Mouse (Mus musculus) embryonic facial prominence, embryonic 15.5 days (tissue): ENCODE results near the gene Tmc3. TPM values are rescaled to one million over a fixed set of nuclear protein-coding genes. Genes with fewer than 3 reads are reported as not detected.

ENCODE experiments used
- ATAC-seq: fragments of 200-750 bp; cut with Nextera tagmentation; 2 replicates; pipeline ENCODE4 v1.8.0; 2017; ENCODE audit warnings: low read depth, moderate TSS enrichment; ENCODE audit not compliant: insufficient number of reproducible peaks, low FRiP score, low TSS enrichment
- H3K27ac ChIP-seq: fragments of 300-500 bp; sonication (generic); replicated peaks from 2 replicates; pipeline ENCODE4 v1.5.1; 2015; ENCODE audit warnings: mild to moderate bottlenecking, inconsistent platforms
- H3K27me3 ChIP-seq: fragments of 300-500 bp; sonication (generic); 2 replicates; pipeline ENCODE4 v1.6.1; 2015; ENCODE audit warnings: inconsistent platforms
- H3K36me3 ChIP-seq: fragments of 300-500 bp; sonication (generic); 2 replicates; pipeline ENCODE4 v1.6.1; 2015; ENCODE audit warnings: mild to moderate bottlenecking, inconsistent platforms
- H3K4me1 ChIP-seq: fragments of 300-500 bp; sonication (generic); 2 replicates; pipeline ENCODE4 v1.6.1; 2015; ENCODE audit warnings: inconsistent platforms
- H3K4me2 ChIP-seq: fragments of 300-500 bp; sonication (generic); replicated peaks from 2 replicates; pipeline ENCODE4 v1.6.1; 2015; ENCODE audit warnings: mild to moderate bottlenecking, inconsistent platforms
- H3K4me3 ChIP-seq: fragments of 300-500 bp; sonication (generic); replicated peaks from 2 replicates; pipeline ENCODE4 v1.5.1; 2015; ENCODE audit warnings: mild to moderate bottlenecking, inconsistent platforms
- H3K9ac ChIP-seq: fragments of 300-500 bp; sonication (generic); 2 replicates; pipeline ENCODE4 v1.6.1; 2015; ENCODE audit warnings: inconsistent platforms
- H3K9me3 ChIP-seq: fragments of 300-500 bp; sonication (generic); replicated peaks from 2 replicates; pipeline ENCODE4 v1.6.1; 2016; ENCODE audit warnings: inconsistent platforms
- WGBS: fragments of 180-500 bp; shearing (Covaris S2); methylation state at CpG from one replicate; pipeline ENCODE4 v1.1.7; 2015; 5-methylcytosine and 5-hydroxymethylcytosine counted together
- polyA plus RNA-seq: library from polyadenylated mRNA; unstranded; fragments of >200 nt; fragmentation: Nextera tagmentation; extraction: Ambion mirVana; gene quantifications from 2 replicates; pipeline ENCODE4 v1.2.1, GENCODE M21; 2015

Tmc3 gene
- 0.81 and 1.2 TPM in 2 replicates for polyA plus RNA-seq

DNA sequence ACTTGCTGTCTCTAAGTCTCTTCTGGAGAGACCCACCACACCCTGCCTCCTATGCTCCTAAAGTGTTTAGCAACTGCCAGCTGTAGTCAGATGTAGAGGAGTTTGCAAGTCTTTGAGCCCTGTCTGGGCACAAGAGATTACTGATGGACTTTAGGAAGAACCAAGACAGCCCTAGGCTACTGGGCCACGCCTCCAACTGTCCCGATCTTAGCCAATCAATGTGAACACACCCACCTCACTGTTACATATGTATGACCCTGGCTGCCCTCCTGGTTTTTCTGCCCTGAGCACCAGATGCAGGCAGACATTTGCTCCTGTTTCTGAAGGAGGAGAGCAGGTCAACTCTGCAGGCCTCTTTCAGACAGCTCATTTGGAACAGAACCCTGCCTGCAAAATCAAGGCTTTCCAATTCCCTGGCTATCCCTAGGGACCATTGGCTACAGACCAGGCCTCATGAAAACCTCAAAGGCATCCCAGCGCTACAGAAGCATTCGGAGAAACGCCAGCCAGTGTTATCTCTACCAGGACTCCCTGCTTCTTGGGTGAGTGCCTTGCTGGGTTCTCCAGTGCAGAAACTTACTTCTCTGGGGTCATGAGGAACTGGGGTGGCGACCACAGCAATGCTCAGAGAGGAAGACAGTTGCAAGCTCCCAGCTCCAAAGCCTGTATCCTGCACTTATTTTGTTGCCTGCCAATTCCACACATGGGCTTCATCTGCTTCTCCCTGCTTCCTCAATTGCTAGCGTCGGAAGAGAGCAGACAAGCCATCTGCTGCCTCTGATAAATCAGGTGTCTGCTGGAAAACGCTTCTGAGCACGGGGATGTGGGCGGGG is at the start of gene Tmc3:
Gene Tmc3, plus strand, starts transcription at position 289 of the 833 bp plus-strand sequence.
- no peak within 1 kb of the TSS for H3K27ac ChIP-seq
- no peak within 1 kb of the TSS for H3K4me2 ChIP-seq
- no peaks in the 10 kb centered on the region for H3K36me3 ChIP-seq
- no peak within 1 kb of the TSS for H3K9ac ChIP-seq
- ATAC-seq = 0 out of 2 replicates have a peak, but pooled peaks have one; percentile 24
- 28% methylated on average over 11 of the region's 11 CpGs for WGBS
- H3K9me3 ChIP-seq = no peaks in the 10 kb centered on the region
- H3K4me1 ChIP-seq = peaks cover 10% of the 10 kb centered on the region
- H3K27me3 ChIP-seq = no peaks in the 10 kb centered on the region
- no peak within 1 kb of the TSS for H3K4me3 ChIP-seq

DNA sequence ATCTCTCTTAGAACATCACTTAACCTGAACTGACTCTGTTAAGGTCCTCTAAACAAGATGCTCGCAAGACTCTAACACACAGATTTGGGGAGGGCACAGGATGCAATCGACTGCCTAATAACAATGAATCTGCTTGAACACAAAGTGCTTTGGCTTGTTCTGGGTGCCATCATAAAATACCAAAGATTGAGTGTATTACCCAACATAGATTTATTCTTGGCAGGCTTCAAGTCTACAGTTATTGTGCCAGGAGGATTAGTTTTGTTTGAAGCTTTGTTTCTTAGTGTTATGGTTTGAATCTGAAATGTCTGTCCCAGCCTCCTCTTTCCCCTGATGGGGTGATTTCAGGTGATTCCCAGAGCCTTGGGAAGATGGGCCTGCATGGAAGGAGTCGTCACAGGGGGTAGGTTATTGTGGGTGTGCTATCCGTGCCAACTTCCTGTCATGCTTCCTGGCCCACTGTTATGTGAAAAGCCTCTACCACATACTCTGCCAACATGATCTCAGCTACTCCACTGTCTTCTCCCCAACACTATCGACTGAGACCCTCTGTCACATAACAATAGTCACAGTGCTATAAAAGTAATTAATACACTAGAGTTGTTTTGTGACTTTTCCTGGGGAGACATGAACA is 43.1 kb upstream of the Tmc3 start:
- 0 out of 2 replicates have a peak, but pooled peaks cover 4% of the 10 kb centered on the region for H3K4me1 ChIP-seq
- ATAC-seq = no peak
- H3K27ac ChIP-seq = no peak overlapping the region
- H3K9me3 ChIP-seq = no peaks in the 10 kb centered on the region
- 60% methylated on average over 5 of the region's 5 CpGs for WGBS
- no peak overlapping the region for H3K4me3 ChIP-seq
- H3K9ac ChIP-seq = no peak overlapping the region
- H3K36me3 ChIP-seq = no peaks in the 10 kb centered on the region
- H3K4me2 ChIP-seq = no peak overlapping the region
- no peaks in the 10 kb centered on the region for H3K27me3 ChIP-seq

DNA sequence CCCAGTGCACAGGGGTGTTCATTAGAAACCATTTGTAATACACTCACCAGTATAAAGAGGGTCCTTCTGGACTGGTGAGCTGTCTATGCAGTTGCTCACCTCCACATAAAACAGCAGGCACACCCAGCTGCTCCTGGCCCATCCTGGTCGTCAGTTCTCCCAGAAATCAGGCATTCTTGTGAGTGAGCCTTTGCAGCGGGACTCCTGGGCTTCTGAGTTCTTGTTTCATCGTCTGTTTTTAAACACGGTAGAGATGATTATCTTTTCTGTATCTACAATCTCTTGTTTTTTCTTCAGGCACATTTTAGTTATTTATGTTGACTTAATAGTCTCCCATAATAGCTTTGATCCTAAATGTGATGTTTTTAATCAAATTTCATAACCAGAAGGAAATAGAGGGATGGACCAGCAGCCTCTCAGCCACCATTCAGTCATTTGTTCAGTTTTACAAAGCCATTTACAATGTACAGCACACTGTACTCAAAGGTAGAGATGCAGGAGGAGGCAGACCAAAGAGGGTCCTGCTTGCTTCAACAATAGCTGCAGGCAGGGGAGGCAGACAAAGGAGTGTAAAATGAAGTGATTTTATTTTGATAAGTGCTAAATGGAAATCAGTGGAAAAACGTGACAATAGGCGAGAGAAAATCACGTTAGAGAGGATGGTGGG is 35.9 kb upstream of the Tmc3 start:
- Histone ChIP-seq H3K27me3 (0 out of 2 replicates have a peak, but pooled peaks cover 2% of the 10 kb centered on the region), H3K9me3 (no peaks in the 10 kb centered on the region), H3K4me3 (no peak overlapping the region), H3K36me3 (no peaks in the 10 kb centered on the region), H3K27ac (no peak overlapping the region), H3K4me1 (peaks cover 12% of the 10 kb centered on the region), H3K4me2 (no peak overlapping the region), H3K9ac (no peak overlapping the region)
- WGBS = 49% methylated on average over 7 of the region's 7 CpGs
- no peak for ATAC-seq

DNA sequence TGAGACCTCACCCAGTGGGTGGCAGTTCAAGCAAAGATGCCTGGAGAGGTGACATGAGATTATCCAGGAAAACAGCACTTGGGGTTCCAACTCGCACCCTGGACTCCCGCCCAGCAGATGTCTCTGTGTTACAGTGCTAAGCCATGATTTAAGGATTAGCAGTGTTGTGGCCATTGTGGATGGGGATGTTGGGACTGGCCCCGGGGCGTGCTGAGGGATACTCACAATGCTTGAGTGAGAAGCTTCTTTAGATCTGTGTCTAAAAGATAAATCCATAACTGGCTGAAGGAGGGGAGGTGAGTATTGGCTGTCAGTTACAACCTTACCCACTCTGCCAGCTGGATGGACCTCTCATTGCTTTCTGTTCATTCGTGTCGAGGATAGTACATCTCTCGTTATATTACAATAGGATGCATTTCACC is 35.4 kb upstream of the Tmc3 start:
- H3K36me3 ChIP-seq = no peaks in the 10 kb centered on the region
- H3K4me3 ChIP-seq = no peak overlapping the region
- no peak overlapping the region for H3K4me2 ChIP-seq
- WGBS = 56% methylated on average over 7 of the region's 7 CpGs
- no peaks in the 10 kb centered on the region for H3K9me3 ChIP-seq
- H3K4me1 ChIP-seq = peaks cover 12% of the 10 kb centered on the region
- no peak for ATAC-seq
- H3K27me3 ChIP-seq = 0 out of 2 replicates have a peak, but pooled peaks cover 2% of the 10 kb centered on the region
- no peak overlapping the region for H3K9ac ChIP-seq
- no peak overlapping the region for H3K27ac ChIP-seq

GRCm38 (mm10) chr7:83549951-83550407 is 34.7 kb upstream of the Tmc3 start:
- Histone ChIP-seq H3K4me1 (peaks cover 12% of the 10 kb centered on the region), H3K36me3 (no peaks in the 10 kb centered on the region), H3K27me3 (0 out of 2 replicates have a peak, but pooled peaks cover 2% of the 10 kb centered on the region), H3K27ac (no peak overlapping the region), H3K9ac (no peak overlapping the region), H3K4me3 (no peak overlapping the region), H3K9me3 (no peaks in the 10 kb centered on the region), H3K4me2 (peak overlapping the region; percentile 19; the same call in 1 of the 2 replicates)
- 33% methylated on average over 5 of the region's 5 CpGs for WGBS
- ATAC-seq = no peak

- ATAC-seq = no peak
- Histone ChIP-seq H3K36me3 (no peaks in the 10 kb centered on the region), H3K4me3 (no peak overlapping the region), H3K27me3 (0 out of 2 replicates have a peak, but pooled peaks cover 2% of the 10 kb centered on the region), H3K4me1 (peaks cover 6% of the 10 kb centered on the region), H3K9me3 (no peaks in the 10 kb centered on the region), H3K27ac (no peak overlapping the region), H3K4me2 (no peak overlapping the region), H3K9ac (no peak overlapping the region)
- WGBS = 75% methylated on average over 6 of the region's 6 CpGs
These were observed 30.2 kb upstream of the Tmc3 start for GRCm38 (mm10) chr7:83554477-83554876.

- Histone ChIP-seq H3K4me1 (no peaks in the 10 kb centered on the region), H3K9me3 (no peaks in the 10 kb centered on the region), H3K4me3 (no peak overlapping the region), H3K4me2 (no peak overlapping the region), H3K9ac (no peak overlapping the region), H3K36me3 (no peaks in the 10 kb centered on the region), H3K27me3 (no peaks in the 10 kb centered on the region), H3K27ac (no peak overlapping the region)
- no peak for ATAC-seq
- 66% methylated on average over 2 of the region's 2 CpGs for WGBS
These were observed 28.2 kb upstream of the Tmc3 start for GRCm38 (mm10) chr7:83556488-83556887.

GRCm38 (mm10) chr7:83558741-83559280 is 25.9 kb upstream of the Tmc3 start:
- H3K27me3 ChIP-seq = no peaks in the 10 kb centered on the region
- no peak overlapping the region for H3K9ac ChIP-seq
- no peaks in the 10 kb centered on the region for H3K4me1 ChIP-seq
- H3K9me3 ChIP-seq = no peaks in the 10 kb centered on the region
- H3K4me2 ChIP-seq = no peak overlapping the region
- 57% methylated on average over 5 of the region's 5 CpGs for WGBS
- no peak overlapping the region for H3K27ac ChIP-seq
- H3K36me3 ChIP-seq = no peaks in the 10 kb centered on the region
- no peak for ATAC-seq
- no peak overlapping the region for H3K4me3 ChIP-seq

- Histone ChIP-seq H3K4me1 (0 out of 2 replicates have a peak, but pooled peaks cover 4% of the 10 kb centered on the region), H3K4me3 (no peak overlapping the region), H3K9ac (no peak overlapping the region), H3K27me3 (no peaks in the 10 kb centered on the region), H3K9me3 (no peaks in the 10 kb centered on the region), H3K36me3 (no peaks in the 10 kb centered on the region), H3K4me2 (no peak overlapping the region), H3K27ac (no peak overlapping the region)
- WGBS = 84% methylated on average over 3 of the region's 3 CpGs
- no peak for ATAC-seq
These were observed 25.2 kb upstream of the Tmc3 start for GRCm38 (mm10) chr7:83559495-83559894.

GRCm38 (mm10) chr7:83561849-83562248 is 22.9 kb upstream of the Tmc3 start:
- H3K9ac ChIP-seq = no peak overlapping the region
- no peak for ATAC-seq
- H3K9me3 ChIP-seq = no peaks in the 10 kb centered on the region
- no peak overlapping the region for H3K4me2 ChIP-seq
- no peak overlapping the region for H3K4me3 ChIP-seq
- WGBS = 35% methylated on average over 3 of the region's 3 CpGs
- no peaks in the 10 kb centered on the region for H3K36me3 ChIP-seq
- no peaks in the 10 kb centered on the region for H3K27me3 ChIP-seq
- H3K27ac ChIP-seq = no peak overlapping the region
- H3K4me1 ChIP-seq = 0 out of 2 replicates have a peak, but pooled peaks cover 15% of the 10 kb centered on the region
